Mouse (Mus musculus) kidney, embryonic 15.5 days (tissue): ENCODE measurements at regions not wholly inside any gene's neighbourhood (a gene's known extent, or its start where the extent isn't known, plus 50 kb on each side); places are given as distances from the start of the nearest gene placed in this dataset.
A peak's percentile ranks its signal among the peaks of the same experiment; 100 is the strongest.

Experiments used
- ATAC-seq: fragments of 200-750 bp; cut with Nextera tagmentation; replicated peaks from 2 replicates; pipeline ENCODE4 v1.8.0; 2017; ENCODE audit warnings: moderate TSS enrichment; ENCODE audit not compliant: low FRiP score
- H3K27ac ChIP-seq: fragments of 300-500 bp; sonication (generic); 2 replicates; pipeline ENCODE4 v1.5.1; 2015; ENCODE audit warnings: mild to moderate bottlenecking, inconsistent platforms
- H3K27me3 ChIP-seq: fragments of 300-500 bp; sonication (generic); 2 replicates; pipeline ENCODE4 v1.6.1; 2015; ENCODE audit warnings: inconsistent platforms
- H3K36me3 ChIP-seq: fragments of 300-500 bp; sonication (generic); 2 replicates; pipeline ENCODE4 v1.6.1; 2015; ENCODE audit warnings: inconsistent platforms
- H3K4me1 ChIP-seq: fragments of 300-500 bp; sonication (generic); 2 replicates; pipeline ENCODE4 v1.6.1; 2015; ENCODE audit warnings: inconsistent platforms
- H3K4me2 ChIP-seq: fragments of 300-500 bp; sonication (generic); 2 replicates; pipeline ENCODE4 v1.6.1; 2015; ENCODE audit warnings: moderate library complexity, mild to moderate bottlenecking, inconsistent platforms
- H3K4me3 ChIP-seq: fragments of 300-500 bp; sonication (generic); replicated peaks from 2 replicates; pipeline ENCODE4 v1.5.1; 2015; ENCODE audit warnings: mild to moderate bottlenecking, inconsistent platforms
- H3K9ac ChIP-seq: fragments of 300-500 bp; sonication (generic); 2 replicates; pipeline ENCODE4 v1.6.1; 2015; ENCODE audit warnings: mild to moderate bottlenecking, inconsistent platforms
- H3K9me3 ChIP-seq: fragments of 300-500 bp; sonication (generic); replicated peaks from 2 replicates; pipeline ENCODE4 v1.6.1; 2016; ENCODE audit warnings: inconsistent platforms
- WGBS: fragments of 180-500 bp; shearing (Covaris S2); methylation state at CpG from one replicate; pipeline ENCODE4 v1.1.7; 2015; ENCODE audit warnings: mixed read lengths; 5-methylcytosine and 5-hydroxymethylcytosine counted together

DNA sequence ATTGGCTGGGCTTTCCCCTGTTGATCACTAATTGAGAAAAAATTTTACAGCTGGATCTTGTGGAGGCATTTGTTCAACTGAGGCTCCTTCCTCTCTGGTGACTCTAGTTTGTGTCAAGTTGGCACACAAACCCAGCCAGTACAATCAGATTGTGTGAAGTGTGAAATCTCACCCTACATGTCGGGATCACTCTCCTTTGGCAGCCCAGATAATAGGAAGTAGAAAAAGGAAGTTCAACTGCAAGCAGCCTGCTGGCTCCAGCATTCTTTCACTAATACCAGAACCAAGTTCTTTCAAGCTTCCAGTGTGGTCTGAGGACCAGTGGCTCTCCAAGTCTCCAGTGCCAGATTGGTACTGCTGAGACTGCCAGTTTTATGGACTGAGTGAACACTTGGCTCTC is 2195.2 kb upstream of the Gm7489 start:
- Histone ChIP-seq H3K27me3 (no peaks in the 10 kb centered on the region), H3K27ac (no peak overlapping the region), H3K4me3 (no peak overlapping the region), H3K4me2 (no peak overlapping the region), H3K4me1 (no peaks in the 10 kb centered on the region), H3K9ac (no peak overlapping the region), H3K9me3 (no peaks in the 10 kb centered on the region), H3K36me3 (no peaks in the 10 kb centered on the region)
- WGBS = 68% methylated on average over 1 of the region's 1 CpGs
- no peak for ATAC-seq

DNA sequence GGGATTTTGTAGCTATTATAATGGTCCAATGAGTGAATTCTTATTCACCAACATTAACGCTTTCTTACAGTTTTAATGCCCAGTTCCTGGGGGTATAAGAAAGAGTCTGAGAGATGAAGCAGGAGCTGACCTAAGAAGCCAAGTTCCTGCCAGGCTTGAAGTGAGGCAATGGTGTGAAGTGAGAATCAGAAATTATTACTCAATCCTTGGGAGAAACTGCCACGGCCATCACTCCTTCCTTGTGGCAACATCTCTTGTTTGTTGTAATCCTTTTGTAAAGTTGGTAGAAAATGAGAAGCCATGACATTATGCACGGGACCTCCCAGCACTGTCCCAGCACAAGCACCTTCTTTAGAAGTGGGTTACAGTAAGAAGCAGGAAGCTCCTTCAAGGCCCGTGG is 2192.0 kb upstream of the Gm7489 start:
- H3K9ac ChIP-seq = no peak overlapping the region
- no peak overlapping the region for H3K4me2 ChIP-seq
- WGBS = 79% methylated on average over 4 of the region's 4 CpGs
- ATAC-seq = no peak
- no peak overlapping the region for H3K4me3 ChIP-seq
- H3K36me3 ChIP-seq = no peaks in the 10 kb centered on the region
- H3K4me1 ChIP-seq = no peaks in the 10 kb centered on the region
- H3K9me3 ChIP-seq = no peaks in the 10 kb centered on the region
- no peaks in the 10 kb centered on the region for H3K27me3 ChIP-seq
- no peak overlapping the region for H3K27ac ChIP-seq

DNA sequence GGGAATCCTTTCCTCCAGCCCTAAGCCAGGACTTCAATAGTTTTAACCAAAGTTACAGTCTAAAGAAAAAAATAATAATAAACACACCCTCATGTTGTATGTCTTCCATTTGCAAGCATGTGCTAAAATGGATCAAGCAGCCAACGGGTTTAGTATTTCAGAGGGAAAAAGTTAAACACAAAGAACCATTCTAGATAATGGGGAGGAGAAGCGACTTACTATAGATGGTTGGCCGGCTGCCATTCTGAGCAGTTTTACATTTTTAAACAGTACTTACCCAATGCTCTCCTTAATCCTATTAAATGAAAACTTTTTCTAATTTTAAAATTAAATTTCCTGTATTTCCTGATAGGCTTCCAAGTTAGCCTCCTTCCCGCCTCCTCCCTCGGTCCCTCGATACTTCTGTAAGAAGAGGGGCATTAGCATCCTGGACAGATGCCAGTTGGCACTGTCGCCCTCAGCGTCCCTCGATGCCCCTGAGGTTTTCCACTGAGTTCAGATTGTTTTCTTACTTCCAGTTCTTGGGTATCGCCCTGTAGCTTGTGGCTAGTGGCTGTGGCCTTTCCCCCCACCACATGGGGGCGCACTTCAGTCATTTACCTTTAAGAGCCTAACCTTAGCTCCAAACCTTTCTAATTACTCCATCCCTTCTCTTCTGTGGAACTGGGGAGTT is 2188.2 kb upstream of the Gm7489 start:
- H3K27ac ChIP-seq = no peak overlapping the region

DNA sequence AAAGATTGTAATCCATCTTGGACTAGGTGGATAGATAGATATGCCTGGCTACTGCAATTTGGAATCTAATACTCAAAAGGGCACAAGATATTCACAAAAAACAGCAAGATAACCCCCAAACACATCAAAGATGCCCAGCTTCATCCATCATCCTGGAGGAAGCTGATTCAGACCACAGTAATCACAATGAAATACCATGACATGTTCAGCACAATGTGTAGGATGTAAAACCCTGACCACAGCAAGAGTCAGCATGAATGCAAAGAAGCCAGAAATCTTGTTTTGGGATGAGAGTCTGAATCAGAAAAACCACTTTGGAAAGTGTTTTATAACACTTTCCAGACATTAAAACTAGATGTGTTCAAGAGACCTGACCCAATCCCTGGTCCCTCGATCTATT is 2180.5 kb upstream of the Gm7489 start:
- no peaks in the 10 kb centered on the region for H3K9me3 ChIP-seq
- ATAC-seq = no peak
- no peaks in the 10 kb centered on the region for H3K27me3 ChIP-seq
- H3K27ac ChIP-seq = no peak overlapping the region
- no peak overlapping the region for H3K9ac ChIP-seq
- 91% methylated on average over 1 of the region's 1 CpGs for WGBS
- no peaks in the 10 kb centered on the region for H3K36me3 ChIP-seq
- no peak overlapping the region for H3K4me3 ChIP-seq
- no peak overlapping the region for H3K4me2 ChIP-seq
- no peaks in the 10 kb centered on the region for H3K4me1 ChIP-seq

More for the DNA sequence above, 2188.2 kb upstream of the Gm7489 start:
- no peaks in the 10 kb centered on the region for H3K36me3 ChIP-seq
- WGBS = 74% methylated on average over 11 of the region's 11 CpGs
- no peaks in the 10 kb centered on the region for H3K27me3 ChIP-seq
- no peaks in the 10 kb centered on the region for H3K9me3 ChIP-seq
- no peak overlapping the region for H3K4me3 ChIP-seq
- no peaks in the 10 kb centered on the region for H3K4me1 ChIP-seq
- no peak overlapping the region for H3K4me2 ChIP-seq
- ATAC-seq = no peak
- no peak overlapping the region for H3K9ac ChIP-seq

DNA sequence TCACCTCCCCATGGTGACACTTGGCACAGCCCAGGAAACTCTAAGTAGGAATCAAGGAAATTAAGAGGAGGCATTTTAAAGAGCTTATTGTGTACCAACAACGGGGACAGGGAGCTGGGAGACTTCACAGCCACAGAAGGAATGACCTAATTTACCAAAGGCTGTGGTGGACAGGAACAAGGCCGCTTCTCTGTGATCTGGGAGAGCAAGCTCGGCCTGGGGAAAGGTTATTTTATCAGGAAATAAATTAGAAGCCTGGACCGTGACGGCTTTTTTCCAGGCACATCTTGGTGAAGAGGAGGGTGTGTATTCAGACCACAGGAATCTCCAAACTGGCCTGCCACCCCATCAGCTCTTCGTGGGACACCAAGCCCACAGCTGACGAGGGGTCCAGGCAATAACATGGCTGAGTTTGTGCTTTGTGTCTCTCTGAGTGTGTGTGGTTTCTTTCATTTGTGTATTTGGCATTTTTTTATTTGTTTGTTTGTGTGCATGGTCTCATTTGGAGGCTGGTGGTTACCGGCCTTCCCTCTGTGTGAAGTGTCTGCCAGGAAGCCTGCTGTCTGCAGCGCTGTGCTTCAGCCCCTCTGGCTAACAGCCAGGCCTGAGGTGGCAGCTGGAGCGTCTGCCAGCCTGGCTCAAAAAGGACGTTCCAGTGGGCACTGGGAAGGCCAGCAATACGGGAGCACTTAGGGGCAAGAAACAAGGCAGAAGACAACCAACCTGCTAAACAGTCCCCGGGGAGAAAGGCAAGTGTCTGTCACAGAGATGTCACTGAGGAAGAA is 2174.6 kb upstream of the Gm7489 start:
- Histone ChIP-seq H3K9me3 (no peaks in the 10 kb centered on the region), H3K4me3 (no peak overlapping the region), H3K27ac (no peak overlapping the region), H3K4me1 (0 out of 2 replicates have a peak, but pooled peaks cover 9% of the 10 kb centered on the region), H3K4me2 (no peak overlapping the region), H3K36me3 (no peaks in the 10 kb centered on the region), H3K9ac (no peak overlapping the region), H3K27me3 (no peaks in the 10 kb centered on the region)
- WGBS = 35% methylated on average over 13 of the region's 13 CpGs
- no peak for ATAC-seq

DNA sequence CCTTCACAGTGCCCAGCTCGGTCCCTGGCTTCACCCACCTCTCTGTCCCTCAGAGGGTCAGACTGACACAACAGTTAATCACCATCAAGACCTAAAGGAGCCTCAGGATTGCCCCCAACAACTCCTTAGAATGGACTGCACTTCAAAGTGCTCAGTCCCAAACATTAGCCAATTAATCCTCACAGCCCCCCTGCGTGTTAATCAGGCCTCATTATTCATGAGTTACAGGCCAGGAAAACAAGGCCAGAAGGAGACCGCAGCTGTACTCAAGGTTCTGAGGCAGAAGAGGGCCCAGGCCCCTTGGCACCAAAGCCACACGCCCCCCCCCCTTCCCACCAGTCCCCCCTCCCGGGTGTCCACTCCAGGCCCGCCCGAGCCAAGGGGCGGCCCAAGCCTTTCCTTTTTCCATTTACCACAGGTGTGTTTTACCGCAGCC is 2163.8 kb upstream of the Gm7489 start:
- Histone ChIP-seq H3K4me1 (no peaks in the 10 kb centered on the region), H3K36me3 (no peaks in the 10 kb centered on the region), H3K4me3 (no peak overlapping the region), H3K27me3 (no peaks in the 10 kb centered on the region), H3K4me2 (no peak overlapping the region), H3K27ac (no peak overlapping the region), H3K9ac (no peak overlapping the region), H3K9me3 (no peaks in the 10 kb centered on the region)
- 25% methylated on average over 9 of the region's 9 CpGs for WGBS
- peak; percentile 36; the same call in 1 of the 2 replicates for ATAC-seq

DNA sequence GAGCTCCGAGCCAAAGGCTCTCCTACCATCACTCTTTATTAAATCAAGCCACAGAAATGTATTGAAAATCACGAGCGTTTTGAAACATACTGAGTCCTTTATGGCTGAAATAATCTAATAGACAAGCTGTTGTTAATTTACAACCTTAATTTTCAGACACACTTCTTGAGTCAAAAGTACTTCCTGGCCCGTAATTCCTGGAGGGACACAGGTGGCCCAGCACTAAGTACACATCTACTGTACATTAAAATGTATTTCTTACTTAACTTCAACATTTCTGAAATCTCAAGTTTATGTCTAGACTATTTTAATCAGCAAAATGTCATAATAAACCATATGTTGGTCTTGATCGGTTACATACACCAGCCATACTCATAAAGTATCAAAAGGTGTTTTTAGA is 2163.3 kb upstream of the Gm7489 start:
- H3K27ac ChIP-seq = no peak overlapping the region
- no peak overlapping the region for H3K4me3 ChIP-seq
- no peaks in the 10 kb centered on the region for H3K27me3 ChIP-seq
- 59% methylated on average over 5 of the region's 5 CpGs for WGBS
- H3K4me2 ChIP-seq = no peak overlapping the region
- H3K36me3 ChIP-seq = no peaks in the 10 kb centered on the region
- H3K9me3 ChIP-seq = no peaks in the 10 kb centered on the region
- no peaks in the 10 kb centered on the region for H3K4me1 ChIP-seq
- H3K9ac ChIP-seq = no peak overlapping the region
- no peak for ATAC-seq

DNA sequence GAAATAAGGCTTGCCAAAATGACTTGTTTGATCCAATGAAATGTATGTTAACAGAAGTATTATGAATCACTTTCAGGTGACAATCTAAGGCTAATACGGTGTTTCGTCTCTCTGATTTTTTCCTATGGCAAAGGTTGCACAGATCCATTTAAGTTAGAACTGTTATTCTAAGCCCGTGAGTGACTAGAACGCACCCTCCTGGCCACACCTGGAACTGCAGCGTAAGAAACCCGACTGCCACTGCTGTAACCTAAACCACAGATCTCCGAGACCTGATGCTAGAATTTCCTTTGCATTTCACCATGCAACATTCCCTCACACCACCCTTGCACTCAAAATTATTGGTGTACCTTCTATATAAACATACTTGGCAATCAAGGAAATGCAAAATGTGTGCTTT is 2160.6 kb upstream of the Gm7489 start:
- no peak overlapping the region for H3K9ac ChIP-seq
- no peak for ATAC-seq
- no peaks in the 10 kb centered on the region for H3K9me3 ChIP-seq
- H3K27ac ChIP-seq = no peak overlapping the region
- no peaks in the 10 kb centered on the region for H3K27me3 ChIP-seq
- H3K4me1 ChIP-seq = no peaks in the 10 kb centered on the region
- no peaks in the 10 kb centered on the region for H3K36me3 ChIP-seq
- H3K4me2 ChIP-seq = no peak overlapping the region
- H3K4me3 ChIP-seq = no peak overlapping the region
- 78% methylated on average over 7 of the region's 7 CpGs for WGBS

DNA sequence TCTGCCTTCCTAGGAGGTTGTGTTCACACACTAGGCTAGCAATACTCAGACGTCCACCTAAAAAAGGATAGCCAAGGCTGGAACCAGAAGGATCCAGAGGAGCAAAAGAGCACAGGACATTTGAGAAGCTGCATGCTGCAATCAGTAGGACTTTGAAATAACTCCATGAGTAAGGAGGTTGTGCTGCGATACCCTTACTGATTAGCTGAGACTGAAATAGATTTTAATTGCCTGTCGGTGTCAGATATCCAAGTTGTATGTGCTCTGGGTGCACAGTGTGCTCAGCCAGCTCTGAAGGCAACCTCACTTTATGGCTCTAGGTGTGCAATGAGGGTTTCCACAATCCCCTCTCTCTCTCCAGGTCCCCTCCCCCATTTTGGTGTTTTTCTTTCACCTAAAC is 2159.2 kb upstream of the Gm7489 start:
- Histone ChIP-seq H3K4me3 (no peak overlapping the region), H3K27ac (no peak overlapping the region), H3K4me2 (no peak overlapping the region), H3K4me1 (no peaks in the 10 kb centered on the region), H3K27me3 (no peaks in the 10 kb centered on the region), H3K36me3 (no peaks in the 10 kb centered on the region), H3K9me3 (no peaks in the 10 kb centered on the region), H3K9ac (no peak overlapping the region)
- no peak; the same call in 1 of the 2 replicates for ATAC-seq
- WGBS = 58% methylated on average over 3 of the region's 3 CpGs

DNA sequence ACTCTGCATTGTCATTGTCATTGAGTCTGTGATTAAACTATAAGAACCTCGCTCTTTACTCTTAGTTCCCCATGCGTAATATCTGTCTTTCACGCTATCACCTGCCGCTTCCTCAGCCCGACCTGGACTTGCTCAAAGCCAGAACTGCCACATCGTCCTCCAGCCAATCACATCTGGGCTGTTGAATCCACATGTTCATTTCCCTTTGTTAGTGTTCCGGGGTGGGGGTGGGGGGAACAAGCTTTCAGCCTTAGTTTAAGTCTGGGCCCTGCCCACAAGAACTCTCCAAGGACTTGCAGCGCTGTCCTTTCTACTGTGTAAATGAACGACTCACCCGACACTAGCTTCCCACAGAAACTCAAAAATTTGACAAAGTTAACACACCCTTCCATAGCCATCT is 2154.6 kb upstream of the Gm7489 start:
- Histone ChIP-seq H3K4me3 (no peak overlapping the region), H3K4me1 (no peaks in the 10 kb centered on the region), H3K36me3 (no peaks in the 10 kb centered on the region), H3K27me3 (no peaks in the 10 kb centered on the region), H3K9me3 (no peaks in the 10 kb centered on the region), H3K4me2 (no peak overlapping the region), H3K27ac (no peak overlapping the region), H3K9ac (no peak overlapping the region)
- ATAC-seq = no peak
- 84% methylated on average over 10 of the region's 10 CpGs for WGBS

DNA sequence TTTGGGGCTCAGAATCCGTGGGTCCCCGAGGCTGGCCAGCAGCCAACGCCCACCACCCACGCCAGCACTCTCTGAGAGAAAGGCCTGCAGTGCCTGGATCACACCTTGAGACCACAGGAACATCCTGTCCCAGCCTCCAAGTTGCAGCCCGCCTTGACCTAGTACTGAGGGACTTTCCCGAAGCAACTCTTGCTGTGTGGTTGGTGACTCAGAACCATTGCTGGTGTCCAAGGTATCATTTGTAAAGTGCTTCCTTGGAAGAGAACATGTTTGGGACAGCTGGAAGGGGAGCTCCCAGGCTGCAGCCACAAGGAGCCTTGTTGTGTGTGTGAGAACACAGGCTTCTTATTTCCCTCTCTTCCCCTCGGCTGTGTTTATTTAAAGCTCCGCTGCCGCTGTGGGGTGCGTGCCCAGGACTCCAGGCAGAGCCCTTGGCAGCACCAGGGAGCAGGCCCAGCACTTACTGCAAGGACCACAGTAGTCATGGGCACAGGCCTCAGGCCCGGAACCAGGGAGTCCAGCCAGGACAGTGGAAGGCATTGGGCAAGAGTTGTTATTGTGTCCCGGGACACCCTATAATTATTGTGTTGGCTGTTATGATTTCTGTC is 2153.8 kb upstream of the Gm7489 start:
- H3K9ac ChIP-seq = no peak overlapping the region
- H3K36me3 ChIP-seq = no peaks in the 10 kb centered on the region
- H3K9me3 ChIP-seq = no peaks in the 10 kb centered on the region
- no peak overlapping the region for H3K27ac ChIP-seq
- WGBS = 71% methylated on average over 12 of the region's 12 CpGs
- no peak overlapping the region for H3K4me3 ChIP-seq
- H3K4me2 ChIP-seq = no peak overlapping the region
- no peaks in the 10 kb centered on the region for H3K27me3 ChIP-seq
- H3K4me1 ChIP-seq = no peaks in the 10 kb centered on the region
- no peak for ATAC-seq

DNA sequence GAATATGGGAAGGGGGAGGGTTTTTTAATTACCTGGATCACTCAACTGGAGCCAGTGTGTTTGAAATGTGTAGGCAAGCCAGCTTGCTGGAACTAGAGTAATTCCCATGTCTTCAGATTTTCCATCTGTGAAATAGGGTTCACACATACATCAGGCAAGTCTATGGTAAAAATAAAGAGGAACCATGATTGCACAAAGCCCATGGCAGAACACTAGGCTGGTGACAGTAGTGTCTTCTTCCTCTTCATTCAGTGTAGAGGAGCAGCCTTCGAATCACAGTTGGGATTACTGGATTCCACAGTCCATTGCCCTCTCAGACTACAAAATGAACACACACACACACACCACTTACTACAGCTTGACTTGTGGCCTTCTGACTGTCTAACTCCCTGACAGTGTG is 2150.5 kb upstream of the Gm7489 start:
- H3K4me2 ChIP-seq = no peak overlapping the region
- no peak overlapping the region for H3K9ac ChIP-seq
- H3K9me3 ChIP-seq = no peaks in the 10 kb centered on the region
- 0 out of 2 replicates have a peak, but pooled peaks have one; percentile 22 for ATAC-seq
- no peaks in the 10 kb centered on the region for H3K4me1 ChIP-seq
- no peak overlapping the region for H3K4me3 ChIP-seq
- WGBS = 92% methylated on average over 1 of the region's 1 CpGs
- H3K36me3 ChIP-seq = no peaks in the 10 kb centered on the region
- no peak overlapping the region for H3K27ac ChIP-seq
- no peaks in the 10 kb centered on the region for H3K27me3 ChIP-seq
